Mouse (Mus musculus) bone marrow, adult 2 months (tissue): ENCODE data around the gene Upf2. TPM values are rescaled to one million over a fixed set of nuclear protein-coding genes. Genes with fewer than 3 reads are reported as not detected.
"Not testable (repeated sequence)": the region's sequence is repeated elsewhere in the genome, so short reads cannot be mapped to it uniquely, and the experiment has no call there.

Experiments used
- H3K27ac ChIP-seq: fragments of 200-500 bp; 2 replicates; pipeline ENCODE4 v1.5.1; 2012; ENCODE audit warnings: low read depth, mild to moderate bottlenecking, control low read depth, inconsistent platforms, low read length; ENCODE audit not compliant: control insufficient read depth, poor library complexity, insufficient read depth
- H3K4me1 ChIP-seq: fragments of 200-500 bp; 2 replicates; pipeline ENCODE4 v1.6.1; 2011; ENCODE audit warnings: low read length; ENCODE audit not compliant: control insufficient read depth, insufficient read depth
- H3K4me3 ChIP-seq: fragments of 200-500 bp; replicated peaks from 2 replicates; pipeline ENCODE3; 2011; ENCODE audit warnings: mild to moderate bottlenecking, low read depth, low read length, control low read depth; ENCODE audit not compliant: control insufficient read depth
- CTCF ChIP-seq: fragments of 200-500 bp; IDR thresholded peaks from 2 replicates; pipeline ENCODE4 v1.5.1; 2011; ENCODE audit warnings: low read length, control low read depth; ENCODE audit not compliant: control insufficient read depth, insufficient read depth
- POLR2A ChIP-seq: fragments of 200-500 bp; IDR thresholded peaks from 2 replicates; pipeline ENCODE4 v1.6.1; 2011; ENCODE audit warnings: low read depth, mild to moderate bottlenecking, control low read depth, low read length, borderline replicate concordance; ENCODE audit not compliant: control insufficient read depth
- WGBS: fragments of 180-500 bp; shearing (Covaris S2); methylation state at CpG from one replicate; pipeline ENCODE4 v1.1.7; 2018; 5-methylcytosine and 5-hydroxymethylcytosine counted together
- polyA plus RNA-seq: library from polyadenylated mRNA; stranded (reverse); fragments of >200 nt; gene quantifications from 2 replicates; pipeline ENCODE4 v1.2.4, GENCODE M21; 2011; ENCODE audit warnings: low replicate concordance; ENCODE audit not compliant: missing spikeins, insufficient read depth, insufficient read length

Upf2 gene
- polyA plus RNA-seq, 1 experiment: 20.0 TPM

DNA sequence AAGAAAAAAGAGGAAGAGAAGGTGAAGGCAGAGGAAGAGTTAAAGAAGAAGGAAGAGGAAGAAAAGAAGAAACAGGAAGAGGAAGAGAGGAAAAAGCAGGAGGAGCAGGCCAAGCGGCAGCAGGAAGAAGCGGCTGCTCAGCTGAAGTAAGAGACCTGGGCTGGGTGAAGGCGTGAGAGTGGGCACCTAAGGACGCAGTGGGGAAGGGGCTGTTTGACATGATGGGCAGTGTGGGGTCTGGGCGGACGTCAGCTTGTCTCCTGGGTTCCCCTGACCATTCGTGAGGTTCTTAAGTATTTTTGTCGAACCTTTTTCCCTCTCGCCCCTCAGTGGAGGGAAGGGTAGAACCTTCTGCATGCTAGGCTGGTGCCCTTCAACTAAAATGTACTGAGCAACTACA lies 6.4 kb downstream of the Upf2 start:
- Histone ChIP-seq H3K27ac (no peak overlapping the region), H3K4me1 (peaks cover 2% of the 10 kb centered on the region; the same call in 1 of the 2 replicates), H3K4me3 (no peak overlapping the region)
- WGBS: 78% methylated on average over 9 of the region's 9 CpGs
- TF ChIP-seq CTCF: no peak
- no peak for TF ChIP-seq POLR2A

DNA sequence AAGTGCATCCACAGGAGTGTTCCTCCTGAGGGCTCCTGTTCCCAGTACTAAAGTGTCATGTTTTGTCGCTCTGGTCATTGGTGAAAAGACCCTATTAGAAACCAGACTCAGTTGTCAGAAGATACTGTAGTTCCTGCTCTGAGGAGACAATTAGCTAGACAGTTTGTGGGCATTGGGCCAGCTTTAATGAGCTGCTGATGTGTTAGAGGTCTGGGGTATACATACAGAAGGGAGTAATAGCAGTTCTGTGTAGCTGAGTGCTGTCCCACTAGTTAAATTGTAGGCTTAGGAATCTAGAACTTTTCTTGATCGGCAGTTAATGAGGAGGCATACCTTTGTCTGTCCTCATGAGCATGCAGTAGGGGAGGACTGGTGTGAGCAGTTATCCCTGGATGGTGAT lies 11.0 kb downstream of the Upf2 start:
- peaks cover 2% of the 10 kb centered on the region; the same call in 1 of the 2 replicates for H3K4me1 ChIP-seq
- WGBS: 89% methylated on average over 2 of the region's 2 CpGs
- TF ChIP-seq CTCF (no peak), POLR2A (no peak)
- no peak overlapping the region for H3K27ac ChIP-seq
- H3K4me3 ChIP-seq: no peak overlapping the region

DNA sequence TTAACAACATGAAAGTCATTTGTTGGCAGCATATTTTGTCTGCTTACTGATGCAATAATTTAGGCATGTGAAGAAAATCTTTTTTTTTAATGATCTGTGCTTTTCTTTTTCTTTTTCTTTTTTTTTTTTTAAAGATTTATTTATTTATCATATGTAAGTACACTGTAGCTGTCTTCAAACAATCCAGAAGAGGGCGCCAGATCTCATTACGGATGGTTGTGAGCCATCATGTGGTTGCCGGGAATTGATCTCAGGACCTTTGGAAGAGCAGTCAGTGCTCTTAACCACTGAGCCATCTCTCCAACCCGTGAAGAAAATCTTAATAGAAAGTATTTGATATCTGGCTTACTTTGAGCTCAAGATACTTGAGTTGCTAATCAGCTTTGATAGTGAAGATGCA lies 12.5 kb downstream of the Upf2 start:
- H3K27ac ChIP-seq, H3K4me3 ChIP-seq, H3K4me1 ChIP-seq: not testable (repeated sequence)
- 90% methylated on average over 4 of the region's 4 CpGs for WGBS

DNA sequence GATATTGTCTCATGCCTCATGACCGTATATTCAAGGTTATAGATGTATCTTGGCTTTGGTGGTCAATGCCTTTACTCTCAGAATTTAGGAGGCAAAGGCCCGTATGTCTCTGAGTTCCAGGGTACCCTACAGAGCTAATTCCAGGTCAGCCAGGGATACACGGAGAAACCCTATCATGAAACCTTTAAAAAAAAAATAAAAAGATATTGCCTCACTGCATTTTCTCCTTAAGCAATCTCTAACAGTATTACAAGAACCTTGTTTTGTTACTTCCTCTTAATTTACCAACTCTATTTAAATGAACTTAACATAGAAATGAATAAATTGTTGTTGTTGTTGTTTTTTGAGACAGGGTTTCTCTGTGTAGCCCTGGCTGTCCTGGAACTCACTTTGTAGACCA lies 14.7 kb downstream of the Upf2 start:
- no peak overlapping the region for H3K27ac ChIP-seq
- no peaks in the 10 kb centered on the region for H3K4me1 ChIP-seq
- no peak for TF ChIP-seq POLR2A
- no peak for TF ChIP-seq CTCF
- 50% methylated on average over 3 of the region's 3 CpGs for WGBS
- no peak overlapping the region for H3K4me3 ChIP-seq

DNA sequence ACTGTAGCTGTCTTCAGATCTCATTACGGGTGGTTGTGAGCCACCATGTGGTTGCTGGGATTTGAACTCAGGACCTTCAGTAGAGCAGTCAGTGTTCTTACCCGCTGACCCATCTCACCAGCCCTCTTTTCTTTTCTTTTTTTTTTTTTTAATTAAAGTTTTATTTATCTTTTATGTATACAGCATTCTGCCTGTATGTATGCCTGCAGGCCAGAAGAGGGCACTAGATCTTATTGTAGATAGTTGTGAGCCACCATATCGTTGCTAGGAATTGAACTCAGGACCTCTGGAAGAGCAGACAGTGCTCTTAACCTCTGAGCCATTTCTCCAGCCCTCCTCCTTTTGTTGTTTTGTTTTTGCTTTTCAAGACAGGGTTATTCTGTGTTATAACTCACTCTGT lies 19.4 kb downstream of the Upf2 start:
- H3K4me3 ChIP-seq, H3K27ac ChIP-seq, H3K4me1 ChIP-seq: not testable (repeated sequence)
- 90% methylated on average over 3 of the region's 3 CpGs for WGBS

DNA sequence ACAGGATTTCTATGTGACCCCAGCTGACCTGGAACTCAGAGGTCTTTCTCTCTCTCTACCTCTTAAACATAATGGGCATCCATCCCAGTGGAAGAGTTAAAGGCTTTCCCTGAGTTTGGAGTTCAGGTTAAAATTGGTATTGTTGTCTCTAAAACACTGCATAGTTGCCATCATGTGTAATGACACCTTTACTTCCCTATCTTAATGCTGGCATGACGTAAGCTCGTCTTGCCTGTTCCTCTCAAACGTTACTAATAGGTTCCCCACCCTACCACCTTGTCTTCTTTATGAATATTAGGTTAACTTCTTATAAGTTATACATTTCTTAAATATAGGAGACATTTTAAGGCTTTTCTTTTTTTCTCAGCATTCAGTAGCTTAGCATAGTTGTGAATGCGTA lies 26.3 kb downstream of the Upf2 start:
- TF ChIP-seq CTCF (no peak), POLR2A (no peak)
- Histone ChIP-seq H3K27ac (no peak overlapping the region), H3K4me1 (no peaks in the 10 kb centered on the region), H3K4me3 (no peak overlapping the region)
- 73% methylated on average over 4 of the region's 4 CpGs for WGBS

DNA sequence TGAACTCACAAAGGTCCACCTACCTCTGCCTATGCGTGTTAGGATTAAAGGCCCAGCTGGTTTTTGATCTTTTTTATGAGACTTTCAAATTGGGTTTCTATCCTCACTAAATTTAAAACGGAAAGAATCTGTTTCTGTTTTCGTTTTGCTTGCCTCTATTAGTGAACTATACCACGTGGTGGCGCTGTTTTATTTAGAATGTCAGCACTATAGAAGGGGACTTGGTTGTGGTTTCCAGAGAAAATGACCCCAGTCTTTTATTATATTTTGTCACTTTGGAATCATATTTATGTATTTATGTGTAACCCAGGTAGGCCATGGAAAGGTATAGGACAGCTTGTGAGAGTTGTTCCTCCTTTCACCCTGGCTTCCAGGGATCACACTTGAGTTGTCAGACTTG lies 44.3 kb downstream of the Upf2 start:
- 15% methylated on average over 5 of the region's 5 CpGs for WGBS
- H3K4me3 ChIP-seq: no peak overlapping the region
- TF ChIP-seq POLR2A (no peak), CTCF (no peak)
- H3K4me1 ChIP-seq: no peaks in the 10 kb centered on the region
- H3K27ac ChIP-seq: no peak overlapping the region

DNA sequence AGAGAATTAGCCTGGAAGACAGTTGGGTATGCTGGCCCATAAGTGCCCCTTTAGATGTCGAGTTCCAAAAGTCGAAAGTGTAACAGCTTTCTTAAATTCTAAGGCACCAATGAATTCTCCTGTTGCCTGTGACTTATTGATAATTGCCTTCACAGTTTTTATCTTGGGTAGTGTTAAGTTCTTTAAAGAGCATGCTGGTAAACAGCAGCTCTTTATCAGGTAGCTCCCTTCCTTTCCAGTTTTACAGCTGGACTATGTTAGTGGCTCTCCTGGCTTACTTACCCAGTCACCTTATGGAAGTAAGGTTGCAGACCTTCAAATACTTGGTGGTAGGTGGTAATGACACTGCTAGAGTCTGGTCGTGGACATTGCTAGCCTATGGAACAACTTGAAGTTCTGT lies 52.7 kb downstream of the Upf2 start:
- H3K4me1 ChIP-seq: peaks cover 2% of the 10 kb centered on the region; the same call in 1 of the 2 replicates
- no peak for TF ChIP-seq POLR2A
- TF ChIP-seq CTCF: no peak
- H3K27ac ChIP-seq: no peak overlapping the region
- WGBS: 70% methylated on average over 3 of the region's 3 CpGs
- no peak overlapping the region for H3K4me3 ChIP-seq

DNA sequence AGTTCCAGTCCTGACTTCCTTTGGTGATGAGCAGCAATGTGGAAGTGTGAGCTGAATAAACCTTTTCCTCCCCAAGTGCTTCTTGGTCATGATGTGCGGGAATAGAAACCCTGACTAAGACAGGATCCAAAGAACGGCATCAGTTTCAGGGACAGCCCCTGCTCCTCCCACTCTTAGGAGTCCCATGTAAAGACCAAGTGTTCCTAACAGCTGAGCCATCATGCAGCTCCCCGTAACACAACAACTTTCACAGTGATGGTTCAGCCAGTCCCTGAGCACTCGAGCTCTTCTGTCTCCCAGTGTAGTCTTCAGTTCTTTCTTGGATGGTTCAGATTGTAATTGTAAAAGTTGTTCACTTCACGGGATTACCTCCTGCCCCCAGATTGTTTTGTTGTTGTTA lies 63.3 kb downstream of the Upf2 start:
- 91% methylated on average over 5 of the region's 5 CpGs for WGBS
- no peak for TF ChIP-seq POLR2A
- no peak for TF ChIP-seq CTCF
- no peak overlapping the region for H3K27ac ChIP-seq
- H3K4me3 ChIP-seq: no peak overlapping the region
- no peaks in the 10 kb centered on the region for H3K4me1 ChIP-seq

DNA sequence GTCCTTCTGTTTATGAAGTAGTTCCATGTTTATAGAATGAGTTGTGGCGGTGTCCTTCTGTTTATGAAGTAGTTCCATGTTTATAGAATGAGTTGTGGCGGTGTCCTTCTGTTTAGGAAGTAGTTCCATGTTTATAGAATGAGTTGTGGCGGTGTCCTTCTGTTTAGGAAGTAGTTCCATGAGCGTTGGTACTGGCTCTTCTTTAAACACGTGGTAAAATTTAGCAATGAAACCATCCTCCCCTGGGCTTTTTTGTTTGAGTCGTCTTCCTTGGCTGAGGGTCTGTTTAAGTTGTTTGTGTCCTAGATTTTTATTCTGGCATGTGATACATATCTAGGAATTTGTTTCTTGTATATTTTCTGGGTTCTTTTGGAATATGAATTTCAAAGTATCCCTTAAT lies 63.9 kb downstream of the Upf2 start:
- not testable (repeated sequence) for H3K27ac ChIP-seq, H3K4me1 ChIP-seq, H3K4me3 ChIP-seq
- 84% methylated on average over 6 of the region's 6 CpGs for WGBS
